Mouse (Mus musculus) kidney, adult 8-10 months (tissue): ENCODE results near the gene C730034F03Rik.
"Not testable (repeated sequence)": the region's sequence is repeated elsewhere in the genome, so short reads cannot be mapped to it uniquely, and the experiment has no call there.

Source experiments
- DNase-seq, 2 experiments: peaks; one replicate each; pipeline ENCODE4 v3.0.0; 2022

The C730034F03Rik gene

DNA sequence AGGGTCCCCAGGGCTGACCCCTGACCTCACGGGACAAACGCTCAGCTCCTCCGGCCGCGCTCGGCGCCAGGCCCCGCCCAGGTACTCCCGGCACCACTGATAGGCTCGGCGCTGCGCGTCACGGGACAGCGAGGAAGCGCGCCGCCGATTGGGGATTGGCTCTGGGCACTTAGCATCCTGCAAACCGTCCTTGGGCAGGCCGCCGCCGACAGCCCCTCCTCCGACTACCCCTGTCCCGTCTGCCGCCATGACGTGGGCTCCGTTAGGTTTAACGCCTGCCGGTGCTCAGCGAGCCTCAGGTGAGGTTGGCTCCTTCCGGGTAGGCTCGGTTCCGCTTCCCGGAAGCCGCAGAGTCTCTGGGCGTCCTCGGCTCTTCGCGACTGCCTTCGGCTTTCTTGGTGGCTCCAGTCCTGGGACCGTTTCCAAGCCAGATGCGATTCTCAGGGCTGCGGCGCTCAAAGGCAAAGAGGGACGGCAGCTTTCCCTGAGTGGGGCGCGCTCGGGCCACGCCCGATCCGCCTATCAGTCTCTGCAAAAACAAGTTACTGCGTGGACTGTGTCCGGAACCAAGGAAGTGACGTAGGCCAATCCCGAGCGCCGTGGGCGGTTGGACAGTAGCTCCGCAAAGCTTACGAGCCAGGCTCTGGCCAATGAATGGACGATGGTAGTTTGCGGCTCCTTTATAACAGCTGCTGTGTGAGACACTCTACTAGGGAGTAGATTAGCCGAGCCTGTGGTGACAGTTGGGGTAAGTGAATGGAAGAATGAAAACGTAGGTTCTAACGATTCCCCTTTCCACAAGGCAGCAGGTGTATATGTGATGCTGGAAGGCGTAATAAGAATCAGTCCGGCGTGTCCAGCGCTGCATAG, at the start of gene C730034F03Rik, which contains the start of the genes Gm44502 and Chkb:
Gene C730034F03Rik (plus strand): TSS at position 238 of the 870 bp plus-strand sequence.
Gene Gm44502 (minus strand): TSS at position 345 of the 870 bp plus-strand sequence.
Gene Chkb (minus strand): TSS at position 557 of the 870 bp plus-strand sequence.
- DNase-seq = peak; percentile 93 to 94

DNA sequence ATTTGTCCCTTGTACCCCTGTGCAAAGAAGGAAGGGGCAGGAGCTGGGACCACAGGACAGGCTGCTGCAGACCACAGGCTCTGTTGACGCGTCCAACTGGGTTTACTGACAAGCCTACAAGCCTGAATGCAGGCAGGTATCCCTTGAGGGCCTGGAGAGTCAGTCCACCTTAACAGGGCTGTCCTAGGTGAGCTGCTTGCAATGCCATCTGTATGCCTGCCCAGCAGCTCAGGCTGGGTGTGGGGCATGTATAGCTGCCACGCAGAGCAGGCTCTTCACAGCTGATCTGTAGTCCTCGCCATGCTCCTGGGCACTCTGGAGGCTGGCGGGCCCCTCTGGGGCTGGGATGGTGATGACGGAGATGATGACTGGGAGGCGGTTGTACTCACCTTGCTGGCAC, 44.8 kb upstream of the C730034F03Rik start, which contains the start of gene Klhdc7b:
Gene Klhdc7b (plus strand): TSS at position 301 of the 400 bp plus-strand sequence.
- DNase-seq = no peak

DNA sequence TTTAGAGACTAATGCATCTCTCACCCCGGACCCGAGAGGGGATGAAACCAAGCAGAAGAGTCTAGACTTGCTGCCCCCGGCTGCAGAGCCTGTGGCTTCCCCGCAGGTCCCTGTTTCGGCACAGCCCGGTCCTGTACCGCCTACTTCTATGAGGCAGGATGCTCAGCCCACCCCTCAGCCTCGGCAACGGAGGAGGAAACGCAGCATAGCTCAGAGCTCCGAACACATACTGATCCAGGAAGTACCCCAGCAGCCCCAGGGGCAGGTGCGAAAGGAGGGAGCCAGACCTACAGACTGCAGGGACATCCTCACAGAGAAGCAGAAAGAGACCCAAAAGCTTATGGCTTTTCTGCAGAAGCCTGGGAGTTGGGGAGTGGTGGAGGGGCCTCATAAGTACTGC, 42.3 kb upstream of the C730034F03Rik start:
- DNase-seq = no peak

DNA sequence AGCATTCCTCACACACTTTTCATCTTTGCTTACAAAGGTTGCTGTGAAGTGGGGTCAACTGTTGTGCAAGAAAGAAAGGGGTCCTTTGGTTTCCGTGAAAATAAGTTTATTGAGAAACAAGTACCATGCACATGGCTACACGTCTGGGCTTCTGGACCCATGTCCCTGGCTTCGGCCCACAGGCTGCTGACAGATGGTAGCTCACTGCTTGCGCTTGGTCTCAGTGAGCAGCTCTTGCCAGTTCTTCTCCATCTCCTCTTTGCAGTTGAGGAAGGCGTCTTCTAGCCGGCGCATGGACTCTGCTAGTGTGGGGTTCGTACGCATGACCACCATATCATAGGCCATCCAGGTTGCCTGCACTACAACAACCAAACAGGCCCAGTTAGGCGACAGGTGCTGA, 39.3 kb upstream of the C730034F03Rik start:
- DNase-seq = no peak

DNA sequence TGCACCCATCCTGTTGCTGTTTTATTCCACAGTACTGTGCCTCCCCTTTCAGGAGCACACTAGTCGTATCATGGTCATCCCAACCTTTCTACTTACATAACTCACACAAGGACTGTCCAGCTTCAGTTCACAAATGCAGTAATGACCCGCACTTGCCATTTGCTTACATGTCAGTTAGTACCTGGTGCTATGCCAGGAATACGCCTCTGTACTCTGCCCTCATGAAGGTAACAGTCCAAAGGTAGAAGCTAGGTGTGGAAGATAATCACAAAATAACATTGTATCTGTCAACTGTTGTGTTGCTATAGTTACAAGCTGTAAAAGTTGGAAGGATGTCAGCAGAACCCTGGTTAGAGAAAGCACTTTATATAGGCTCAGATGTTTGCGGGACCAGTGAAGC, 32.5 kb upstream of the C730034F03Rik start:
- peak; percentile 47 to 77 for DNase-seq

DNA sequence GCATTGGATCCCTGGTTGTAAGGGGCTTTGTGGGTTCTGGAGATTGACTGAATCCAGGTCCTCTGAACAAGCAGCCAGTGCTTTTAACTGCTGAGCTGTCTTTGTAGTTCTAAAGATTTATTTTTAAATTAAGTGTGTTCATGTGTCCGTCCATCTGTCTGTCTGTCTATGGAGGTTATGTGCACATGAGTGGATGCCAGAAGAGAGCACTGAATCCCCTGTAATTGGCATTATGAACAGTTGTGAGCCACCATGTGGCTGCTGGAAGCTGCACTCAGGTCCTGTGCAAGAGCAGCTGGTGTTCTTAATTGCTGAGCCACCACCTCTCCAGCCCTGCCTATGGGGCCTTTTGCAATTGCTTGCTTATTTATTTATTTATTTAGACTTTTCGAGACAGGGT, 31.2 kb upstream of the C730034F03Rik start:
- DNase-seq = no peak

DNA sequence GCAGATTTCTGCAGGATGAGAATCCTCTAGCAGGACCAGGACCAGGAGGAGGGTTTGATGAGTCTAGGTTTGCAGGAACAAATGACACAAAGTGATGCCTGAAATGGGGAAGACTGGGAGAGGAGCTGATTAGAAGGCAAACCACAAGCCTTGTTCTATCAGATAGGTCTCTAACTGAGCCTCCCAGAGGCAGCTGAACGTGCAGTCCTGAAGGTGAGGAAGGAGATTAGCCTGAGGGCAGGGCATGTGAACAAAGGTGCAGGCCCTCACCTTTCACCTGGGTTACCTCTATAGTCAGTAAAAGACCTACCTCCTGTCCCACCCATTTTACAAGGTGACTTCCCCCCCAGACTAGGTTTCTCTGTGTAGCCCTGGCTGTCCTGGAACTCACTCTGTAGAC, 29.7 kb upstream of the C730034F03Rik start:
- no peak for DNase-seq

DNA sequence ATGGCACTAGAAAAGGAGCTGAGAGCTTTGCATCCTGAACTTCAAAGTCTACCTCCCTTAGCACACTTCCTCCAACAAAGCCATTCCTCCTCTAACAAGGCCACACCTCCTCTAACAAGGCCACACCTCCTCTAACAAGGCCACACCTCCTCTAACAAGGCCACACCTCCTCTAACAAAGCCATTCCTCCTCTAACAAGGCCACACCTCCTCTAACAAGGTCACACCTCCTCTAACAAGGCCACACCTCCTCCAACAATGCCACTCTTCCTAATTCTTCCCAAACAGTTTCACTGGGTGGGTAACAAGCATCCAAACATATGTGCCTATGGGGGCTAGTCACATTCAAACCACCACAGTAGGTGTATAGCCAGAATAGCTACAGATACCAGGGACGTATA, 26.9 kb upstream of the C730034F03Rik start:
- no peak for DNase-seq

DNA sequence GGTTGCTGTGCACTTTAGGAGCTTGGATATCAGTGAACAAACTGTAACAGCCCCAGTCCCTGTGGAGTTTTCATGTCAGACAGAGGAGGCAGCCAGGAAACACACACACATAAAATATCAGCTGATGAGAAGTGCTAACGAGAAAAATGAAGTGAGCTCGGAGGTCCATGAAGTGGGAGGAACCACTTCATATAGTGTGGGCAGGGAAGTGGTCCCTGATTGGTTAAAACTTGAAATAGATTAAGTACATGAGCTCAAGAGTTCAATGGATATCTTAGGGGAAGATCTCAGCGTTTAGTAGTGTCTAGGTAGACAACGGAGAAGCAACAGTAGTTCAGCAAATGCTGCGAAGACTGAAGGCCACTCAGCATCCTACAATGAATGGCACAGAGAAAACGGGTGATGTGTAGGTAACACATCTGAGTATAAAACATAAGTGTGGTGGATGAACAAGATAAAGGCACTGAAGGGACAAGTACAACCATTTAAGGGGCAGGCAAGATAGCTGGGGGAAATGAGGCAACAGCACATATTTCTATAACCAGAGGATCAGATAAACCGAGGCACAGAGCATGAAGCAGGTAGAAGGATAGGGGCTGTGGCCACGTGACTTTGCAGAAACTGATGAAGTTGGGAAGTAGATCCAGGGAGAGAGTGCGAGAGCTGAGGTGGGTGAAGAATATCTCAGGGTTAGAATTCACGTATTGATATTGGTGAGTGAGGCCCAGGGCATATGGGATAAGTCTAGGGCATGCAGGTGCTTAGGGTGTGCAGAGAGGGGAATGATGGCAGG, 24.4 kb upstream of the C730034F03Rik start:
- no peak for DNase-seq

DNA sequence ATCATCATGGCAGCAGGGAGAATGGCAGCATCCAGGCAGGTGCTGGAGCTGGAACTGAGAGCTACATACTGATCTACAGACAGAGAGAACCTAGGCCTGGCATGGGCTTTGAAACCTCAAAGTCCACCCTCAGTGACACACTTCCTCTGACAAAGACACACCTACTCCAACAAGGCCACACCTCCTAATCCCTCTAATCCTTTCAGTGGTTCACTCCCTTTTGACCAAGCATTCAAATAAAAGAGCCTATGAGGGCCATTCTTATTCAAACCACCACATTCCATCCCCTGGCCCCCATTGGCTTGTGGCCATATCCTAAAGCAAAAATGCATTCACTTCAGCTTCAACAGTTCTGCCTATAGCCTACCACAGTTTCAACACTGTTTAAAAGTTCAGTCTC, 22.7 kb upstream of the C730034F03Rik start:
- DNase-seq = no peak

DNA sequence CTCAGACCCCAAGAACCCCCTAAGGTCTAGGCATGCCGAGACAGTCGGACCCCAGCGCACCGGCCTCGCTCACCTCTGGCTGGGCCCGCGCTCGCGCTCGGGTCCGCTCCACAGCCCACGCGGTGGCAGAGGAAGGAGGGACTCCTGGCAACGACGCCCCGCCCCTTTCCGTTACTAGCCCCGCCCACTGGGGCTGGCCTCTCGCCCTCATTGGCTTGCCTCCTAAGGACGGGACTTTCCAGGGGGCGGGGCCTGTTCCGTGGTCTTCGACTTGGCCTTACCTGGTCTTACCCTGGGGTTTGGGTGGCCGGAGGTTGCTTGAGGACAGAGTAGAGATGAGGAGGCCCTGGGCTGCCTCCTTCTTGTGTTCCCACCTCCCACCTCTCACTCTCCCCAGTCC, 19.3 kb upstream of the C730034F03Rik start, which contains the start of gene Syce3:
Gene Syce3 (minus strand): TSS at position 386 of the 400 bp plus-strand sequence.
- DNase-seq = no peak

DNA sequence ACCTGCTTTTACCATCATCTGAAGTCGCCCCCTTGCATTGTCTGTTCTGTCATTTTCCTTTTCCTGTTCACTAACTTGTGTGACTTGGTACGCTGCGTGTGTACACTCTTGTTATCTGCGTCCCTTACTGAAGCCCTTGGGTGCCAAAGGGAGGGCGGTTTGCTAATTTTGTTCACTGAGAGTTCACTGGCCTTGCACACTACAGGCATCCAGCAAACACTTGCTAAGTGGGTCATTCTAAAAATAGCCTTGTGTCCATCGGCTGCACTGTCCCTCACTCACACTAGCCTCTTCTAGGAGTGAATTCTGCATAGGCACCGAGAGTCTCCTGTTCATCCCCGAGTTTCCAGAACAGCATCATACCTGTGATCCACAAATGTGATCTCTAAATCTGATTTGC, 14.1 kb upstream of the C730034F03Rik start:
- DNase-seq = no peak

DNA sequence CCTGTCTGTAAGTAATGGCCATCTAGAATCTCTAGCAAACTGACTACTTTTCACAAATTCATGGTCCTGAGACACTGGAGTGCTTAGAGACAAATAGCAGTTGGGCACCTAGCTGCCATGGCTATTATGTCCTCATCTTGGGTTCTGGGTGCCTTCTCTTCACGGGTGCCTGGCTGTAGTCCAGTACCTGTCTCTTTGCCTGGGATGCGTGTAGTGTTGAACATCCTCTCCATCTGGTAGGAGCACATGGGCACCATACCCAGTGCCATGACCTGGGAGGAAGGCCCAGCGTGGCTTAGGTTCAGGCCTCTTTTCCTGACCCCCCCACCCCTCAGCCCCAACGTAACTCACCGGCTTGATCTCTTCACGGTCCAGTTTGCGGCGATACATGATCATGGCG, 7.5 kb upstream of the C730034F03Rik start:
- no peak for DNase-seq

DNA sequence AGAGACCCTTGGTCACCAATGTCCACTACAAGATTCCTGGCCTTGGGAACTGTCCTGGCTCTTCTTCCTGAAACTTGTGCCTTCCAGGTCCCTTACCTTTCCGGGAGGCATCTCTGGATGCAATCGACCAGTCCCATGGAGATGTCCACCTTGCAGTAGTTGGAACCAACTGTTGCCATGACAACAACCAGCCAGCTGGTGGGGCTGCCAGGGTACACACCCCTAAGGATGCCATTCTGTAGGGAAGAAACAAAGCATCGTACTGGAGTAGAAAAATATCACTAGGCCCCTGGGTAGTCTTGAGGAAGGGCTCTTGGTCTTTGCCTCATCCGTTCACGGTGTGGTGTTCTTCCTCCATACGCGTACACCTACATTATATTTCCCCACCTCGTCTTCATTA, 4.8 kb upstream of the C730034F03Rik start:
- DNase-seq = no peak

DNA sequence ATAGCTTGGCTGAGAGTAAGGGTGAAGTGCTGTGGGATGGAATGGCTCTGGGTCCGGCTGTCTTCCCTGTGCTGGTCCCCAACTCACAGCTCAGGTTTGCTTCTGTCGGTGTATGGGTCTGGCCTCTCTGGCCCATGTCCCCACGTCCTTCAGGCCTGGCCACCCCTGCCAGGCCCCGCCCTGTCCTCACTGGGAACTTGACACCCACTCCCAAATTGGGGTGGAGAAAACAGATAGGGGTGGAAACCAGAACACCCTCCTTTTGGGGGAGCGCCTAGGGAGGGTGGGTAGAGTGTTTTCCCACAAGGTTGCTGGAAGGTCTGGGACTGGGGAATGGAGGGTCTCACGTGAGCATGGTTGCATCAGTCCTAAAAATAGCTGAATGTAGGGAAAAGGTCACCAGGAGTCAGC, 3.7 kb upstream of the C730034F03Rik start, which contains the start of gene Cpt1b:
Gene Cpt1b (minus strand): TSS at position 153 of the 411 bp plus-strand sequence.
- DNase-seq = peak; percentile 46 to 73

DNA sequence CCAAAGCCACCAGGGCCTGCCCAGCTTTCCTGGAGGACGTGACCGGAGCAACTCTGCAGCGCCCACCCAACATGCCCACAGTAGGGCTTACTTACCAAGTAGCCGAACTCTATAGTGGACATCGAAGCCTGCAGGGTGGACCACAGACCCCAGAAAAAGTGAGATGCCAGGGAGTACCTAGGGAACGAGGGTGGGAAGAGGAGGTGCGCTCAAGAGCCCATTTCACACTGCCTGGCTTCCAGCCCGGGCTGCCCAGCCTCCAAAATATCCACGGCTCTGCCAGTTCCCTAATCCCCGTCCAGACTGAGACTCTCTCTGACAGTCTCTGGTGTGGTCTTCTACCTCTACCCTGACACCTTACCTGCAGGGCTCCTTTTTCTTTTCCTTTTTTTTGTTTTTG, 2.7 kb upstream of the C730034F03Rik start:
- DNase-seq = no peak

DNA sequence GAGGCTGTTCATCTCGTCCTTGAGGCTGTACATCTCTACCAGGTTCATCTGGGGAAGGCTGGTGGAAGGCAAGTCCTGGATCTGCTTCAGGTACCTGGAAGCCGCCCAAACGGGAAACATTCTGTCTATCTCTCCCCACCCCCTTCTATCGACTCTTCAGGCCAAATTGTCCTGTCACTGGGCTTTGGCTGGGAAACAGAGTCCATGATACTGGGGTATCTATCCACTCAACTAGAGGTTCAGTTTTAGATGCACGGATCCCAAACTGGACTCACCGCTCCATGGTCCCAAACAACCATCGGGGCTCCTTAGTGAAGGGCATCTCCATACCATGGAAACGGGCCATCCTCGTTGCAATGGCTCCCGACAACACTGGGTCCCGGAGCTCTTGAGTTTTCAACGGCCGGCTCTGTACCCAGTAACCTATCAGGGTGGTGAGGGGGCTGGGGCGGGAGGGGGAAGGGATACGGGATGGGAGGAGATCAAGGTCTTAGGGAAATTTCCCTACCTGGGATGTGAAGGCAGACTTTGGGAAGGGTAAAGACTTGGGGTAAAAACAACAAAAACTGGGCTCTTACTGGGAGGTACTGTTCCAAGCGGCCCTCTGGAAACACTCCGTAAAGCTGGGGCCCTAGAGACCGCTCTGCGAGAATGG, 1.1 kb upstream of the C730034F03Rik start:
- DNase-seq = no peak

DNA sequence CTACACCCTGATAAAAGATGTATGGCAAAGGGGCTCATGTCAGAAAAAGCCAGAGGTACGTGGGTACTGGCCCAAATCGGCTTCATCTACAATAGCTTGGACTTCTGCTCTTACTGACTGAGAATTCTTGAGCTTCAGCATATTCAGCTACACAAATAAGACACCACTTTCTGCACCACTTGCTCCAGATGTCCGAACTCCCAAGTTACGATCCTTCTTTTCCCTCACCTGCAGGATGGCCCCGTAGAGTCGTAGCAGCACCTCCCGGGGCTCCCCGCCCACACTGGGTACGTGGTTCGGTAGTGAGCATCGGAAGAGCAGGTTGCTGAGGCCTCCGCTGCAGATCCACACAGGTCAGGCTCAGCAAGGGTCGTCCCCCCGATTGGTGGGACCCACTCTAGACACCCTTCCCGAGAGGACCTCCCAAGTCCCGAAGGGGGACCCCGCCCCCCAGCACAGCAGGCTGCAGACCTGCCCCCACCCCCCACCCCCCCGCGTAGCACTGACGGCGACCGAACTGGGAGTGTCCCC, 503 bp upstream of the C730034F03Rik start:
- DNase-seq = no peak

DNA sequence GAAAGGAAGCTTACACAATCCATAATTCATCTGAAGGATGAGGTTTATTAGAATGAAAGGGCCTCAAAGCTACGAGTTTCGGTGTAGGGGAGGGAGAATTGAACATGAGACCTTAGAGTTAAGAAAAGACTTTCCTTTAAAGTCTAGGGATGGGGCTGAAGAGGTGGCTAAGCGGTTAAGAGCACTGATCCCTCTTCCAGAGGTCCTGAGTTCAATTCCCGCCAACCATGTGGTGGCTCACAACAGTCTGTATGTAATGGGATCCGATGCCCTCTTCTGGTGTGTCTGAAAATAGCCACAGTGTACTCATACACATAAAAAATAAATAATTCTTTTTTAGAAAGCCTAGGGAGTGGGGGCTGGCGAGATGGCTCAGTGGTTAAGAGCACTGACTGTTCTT, 952 bp downstream of the C730034F03Rik start:
- no peak for DNase-seq

DNA sequence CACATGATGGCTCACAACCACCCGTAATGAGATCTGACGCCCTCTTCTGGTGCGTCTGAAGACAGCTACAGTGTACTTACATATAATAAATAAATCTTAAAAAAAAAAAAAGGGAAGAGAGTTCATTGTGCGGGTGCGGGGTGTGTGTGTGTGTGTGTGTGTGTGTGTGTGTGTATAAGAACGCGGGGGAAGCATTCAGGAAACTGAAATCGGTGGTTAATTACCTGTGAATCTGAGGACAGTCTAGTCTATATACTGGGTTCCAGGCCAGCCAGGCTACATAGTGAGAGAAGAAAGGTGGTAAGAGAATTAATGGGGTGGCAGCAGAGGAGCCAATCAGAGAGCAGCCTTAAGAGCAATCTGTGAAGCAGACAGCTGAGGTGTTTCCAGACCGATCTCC, 1.4 kb downstream of the C730034F03Rik start:
- DNase-seq = not testable (repeated sequence)

DNA sequence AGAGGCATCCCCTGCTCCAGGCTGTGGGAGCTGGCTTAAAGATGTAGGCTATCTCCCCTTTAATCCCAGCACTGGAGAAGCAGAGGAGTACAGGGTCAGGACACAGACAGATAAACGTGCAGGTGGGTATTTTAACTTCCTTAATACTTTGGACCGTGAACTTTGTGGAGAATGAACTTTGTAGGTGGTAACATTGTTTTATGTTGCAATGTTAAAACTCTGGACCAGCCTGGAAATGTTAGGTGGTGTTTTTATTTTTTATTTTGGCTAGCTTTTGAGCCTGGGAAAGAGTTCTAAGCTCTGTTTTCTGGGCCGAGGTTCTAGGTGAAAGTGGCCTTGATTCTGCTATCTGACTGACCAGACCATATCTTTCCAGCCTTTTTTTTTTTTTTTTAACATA, 1.9 kb downstream of the C730034F03Rik start:
- no peak for DNase-seq

DNA sequence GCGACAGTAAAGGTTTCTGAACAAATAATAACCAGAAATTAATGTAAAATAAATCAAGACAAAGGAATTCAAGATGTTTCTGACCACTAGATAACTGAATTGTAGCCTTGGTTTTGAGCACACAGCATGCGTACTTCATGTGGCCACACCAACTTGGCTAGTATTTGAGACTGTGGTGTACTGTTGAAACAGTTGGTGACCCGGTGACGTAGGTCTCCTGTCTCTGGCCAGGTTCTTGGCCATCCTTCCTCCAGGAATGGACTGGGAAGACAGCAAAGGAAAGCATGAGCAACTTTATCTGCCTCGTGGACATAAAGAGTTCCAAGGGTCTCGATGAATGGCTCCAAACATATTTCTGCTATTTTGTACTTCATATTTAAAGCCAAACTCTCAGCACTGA, 2.4 kb downstream of the C730034F03Rik start:
- no peak for DNase-seq

DNA sequence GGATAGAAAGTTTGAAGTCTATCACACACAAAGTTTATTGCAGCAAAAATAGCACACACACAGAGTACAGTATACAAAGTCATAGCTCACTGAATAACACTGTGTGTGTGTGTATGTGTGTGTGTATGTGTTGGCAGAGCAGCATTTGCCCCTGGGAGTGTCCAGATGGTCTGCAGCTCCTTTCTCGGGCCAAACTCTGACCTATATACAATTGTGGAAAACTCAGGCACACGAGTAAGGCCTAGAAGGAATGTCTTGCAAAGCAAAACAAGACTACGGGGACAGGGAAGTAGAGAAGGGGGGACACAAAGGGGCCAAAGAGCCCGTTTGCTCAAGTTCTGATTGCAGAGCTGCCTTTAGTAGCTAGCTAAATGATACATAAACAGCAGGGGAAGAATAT, 3.6 kb downstream of the C730034F03Rik start:
- no peak for DNase-seq
